Mouse (Mus musculus) cortical plate, adult 2 months (tissue): Measurements from ENCODE around the gene Fstl1.

Experiments used
- CTCF ChIP-seq: fragments of 200-500 bp; IDR thresholded peaks from 2 replicates; pipeline ENCODE4 v1.5.1; 2011; ENCODE audit warnings: mild to moderate bottlenecking, control low read depth, low read length; ENCODE audit not compliant: insufficient read depth; ENCODE audit errors: extremely low read depth
- POLR2A ChIP-seq: fragments of 200-500 bp; IDR thresholded peaks from 2 replicates; pipeline ENCODE4 v1.6.1; 2011; ENCODE audit warnings: mild to moderate bottlenecking, low read length, control low read depth; ENCODE audit not compliant: insufficient read depth; ENCODE audit errors: extremely low read depth

- TF ChIP-seq CTCF, result no peak
- TF ChIP-seq POLR2A, result no peak
Observed at GRCm38 (mm10) chr16:37729381-37730150, 47.1 kb upstream of the Fstl1 start.
